Mouse (Mus musculus): ENCODE measurements around the gene Fhl2.

Fhl2 gene

DNA sequence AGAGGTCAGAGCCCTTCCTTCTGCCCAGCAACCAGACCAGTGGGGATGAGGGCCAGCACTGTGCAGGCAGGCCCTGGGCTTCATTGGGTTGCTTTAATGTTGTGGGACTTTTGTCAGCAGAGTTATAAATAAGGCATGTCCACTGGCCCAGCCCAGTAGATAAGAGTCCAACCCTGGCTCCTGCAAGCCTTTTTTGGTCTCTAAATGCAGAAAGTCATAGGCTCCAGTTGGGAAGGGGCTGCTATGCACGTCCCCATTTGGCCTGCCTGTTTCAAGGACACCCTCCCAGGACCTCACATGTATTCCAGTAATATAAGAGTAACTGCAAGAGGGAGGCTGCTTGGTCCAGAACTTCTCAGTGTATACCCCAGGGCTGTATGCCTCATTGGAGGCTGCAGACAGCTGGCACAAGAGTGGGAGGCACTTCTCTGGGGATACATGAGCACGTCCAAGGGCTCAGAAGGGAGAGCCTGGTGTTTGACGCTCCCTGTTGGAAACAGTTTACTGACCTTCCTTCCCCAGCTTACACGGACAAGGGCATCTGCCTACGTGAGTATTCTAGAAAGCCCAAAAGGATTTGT, at the start of gene Fhl2:
Gene Fhl2, minus strand, starts transcription at position 324 of the 581 bp plus-strand sequence.
- DNase-seq (ENCODE audit: low read depth, low spot score) = no peak

GRCm38 (mm10) chr1:43245014-43245413, 48.2 kb upstream of the Fhl2 start:
- no peak for DNase-seq (ENCODE audit: low read depth, low spot score)

DNA sequence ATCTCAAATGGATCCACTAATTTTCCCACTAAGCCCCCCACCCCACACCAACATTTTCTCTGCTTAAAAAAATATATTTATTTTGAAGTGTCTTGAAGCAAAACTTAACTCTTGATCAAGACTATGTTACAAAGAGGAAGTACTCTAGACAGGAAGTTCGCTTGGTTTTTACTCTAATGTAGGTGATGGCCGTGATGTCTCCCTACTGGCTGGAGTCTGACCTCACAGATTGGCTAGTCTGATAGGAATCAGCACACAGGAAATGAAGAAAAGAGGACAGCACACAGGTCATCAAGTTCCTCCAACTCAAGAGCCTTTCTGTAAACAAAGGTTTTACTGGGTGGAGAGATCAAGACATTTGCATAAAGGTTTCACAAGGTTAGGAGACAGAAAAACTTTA, 44.4 kb upstream of the Fhl2 start:
- DNase-seq (ENCODE audit: low read depth, low spot score) = no peak

DNA sequence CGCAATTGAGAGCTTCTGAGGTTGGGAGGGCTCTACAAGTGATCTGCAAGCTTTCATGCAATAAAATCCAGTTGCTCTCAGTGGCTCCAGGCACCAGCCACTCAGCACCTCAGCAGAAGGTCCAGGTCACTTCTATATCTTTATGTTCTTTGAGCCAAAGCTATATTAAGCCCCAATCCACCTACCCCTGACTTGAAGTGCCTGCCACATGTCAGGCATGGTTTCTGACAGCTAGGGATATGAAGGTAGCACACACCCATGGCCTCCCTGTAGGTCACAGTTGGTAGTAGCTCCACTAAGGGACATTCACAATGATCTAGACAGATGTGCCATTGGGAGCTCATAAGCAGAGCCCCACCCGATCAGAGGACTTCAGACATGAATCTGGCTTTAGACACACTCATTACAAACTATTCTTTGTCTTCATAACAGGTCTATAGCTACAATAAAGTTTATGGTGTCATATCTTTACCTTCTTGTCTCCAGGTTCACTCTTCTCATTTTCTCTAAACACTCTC, 43.1 kb upstream of the Fhl2 start:
- no peak for DNase-seq (ENCODE audit: low read depth, low spot score)

DNA sequence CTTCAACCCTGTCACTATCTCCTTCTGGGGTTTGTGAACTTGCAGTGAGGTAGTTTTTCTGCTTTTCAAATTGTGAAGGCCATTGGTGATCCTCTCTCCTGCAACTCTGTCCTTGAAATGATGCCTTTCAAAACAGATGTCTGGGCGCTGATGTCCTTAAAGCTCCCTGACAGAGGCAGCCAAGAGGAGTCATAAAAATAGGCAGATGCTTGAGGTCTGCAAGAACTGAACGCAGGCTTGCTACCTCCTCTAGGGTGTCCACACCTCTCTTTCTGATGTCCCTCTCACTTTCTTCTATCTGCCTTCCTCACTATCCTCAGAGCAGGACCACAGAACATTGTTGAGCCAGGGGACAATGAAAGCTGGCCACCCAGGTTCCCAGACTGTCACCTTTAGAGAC, 41.7 kb upstream of the Fhl2 start:
- no peak for DNase-seq (ENCODE audit: low read depth, low spot score)

DNA sequence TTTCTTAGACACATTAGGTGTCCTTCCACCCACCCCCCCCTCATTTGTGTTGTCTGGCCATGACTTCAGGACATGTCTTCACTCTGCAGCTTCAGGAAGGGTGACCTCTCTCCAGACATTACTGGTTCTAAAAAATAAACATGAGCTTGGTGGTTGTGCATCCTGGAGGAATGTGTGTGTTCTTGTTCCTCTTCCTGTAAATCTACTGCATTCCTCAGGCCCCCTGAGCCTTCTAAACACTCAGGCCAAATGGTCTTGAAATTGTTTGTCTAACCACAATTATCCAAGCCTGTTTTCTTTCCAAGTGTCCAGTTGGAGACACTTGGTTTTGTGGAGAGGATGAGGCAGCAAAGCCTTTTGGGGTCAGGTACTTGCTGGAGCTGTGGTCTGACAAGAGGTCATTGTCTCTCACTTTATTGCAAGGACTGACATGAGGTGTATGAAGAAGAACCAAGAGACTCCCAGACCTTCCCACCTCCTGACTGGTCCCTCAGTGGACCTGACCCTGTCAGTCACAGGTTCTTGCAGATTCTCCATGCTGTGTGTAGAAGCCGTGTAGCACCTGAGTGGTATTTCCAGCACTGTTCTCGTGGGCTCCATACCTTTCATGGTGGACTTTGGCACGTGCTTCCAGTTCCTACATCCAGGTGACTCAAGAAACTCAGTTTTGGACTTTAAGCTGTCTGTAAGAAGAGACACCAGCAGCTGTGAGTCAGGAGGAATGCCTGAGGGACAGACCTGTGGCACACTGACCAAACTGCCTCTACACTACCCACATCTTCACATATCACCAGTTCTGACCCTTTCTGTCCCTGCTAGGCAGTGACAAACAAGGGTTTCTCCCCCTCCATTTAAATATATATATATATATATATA, 40.8 kb upstream of the Fhl2 start:
- no peak for DNase-seq (ENCODE audit: low read depth, low spot score)

GRCm38 (mm10) chr1:43225531-43226151, 28.9 kb upstream of the Fhl2 start:
- DNase-seq (ENCODE audit: low read depth, low spot score) = peak; percentile 25

- DNase-seq (ENCODE audit: low read depth, low spot score) = no peak
Observed at GRCm38 (mm10) chr1:43224943-43225342, 28.2 kb upstream of the Fhl2 start.

GRCm38 (mm10) chr1:43224171-43224570, 27.4 kb upstream of the Fhl2 start:
- no peak for DNase-seq (ENCODE audit: low read depth, low spot score)

DNA sequence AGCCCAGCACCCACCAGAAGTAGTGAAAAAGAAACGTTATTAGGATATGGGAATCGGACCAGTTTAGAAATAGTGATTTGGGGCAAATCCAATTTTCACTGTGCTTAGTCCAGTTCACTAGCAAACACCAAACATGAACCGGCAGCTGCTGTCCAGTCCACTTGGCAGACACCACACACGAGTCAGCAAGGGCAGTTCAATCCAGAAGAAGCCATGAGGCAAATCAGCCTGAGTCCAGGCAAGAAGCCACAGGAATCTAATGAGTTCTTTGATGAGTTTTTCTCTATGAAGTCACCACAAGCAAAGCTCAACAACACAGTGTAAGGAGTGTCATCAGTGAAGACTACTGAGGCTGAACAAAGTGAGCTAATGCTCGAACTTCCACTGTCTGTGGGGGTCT, 26.3 kb upstream of the Fhl2 start:
- DNase-seq (ENCODE audit: low read depth, low spot score) = no peak

DNA sequence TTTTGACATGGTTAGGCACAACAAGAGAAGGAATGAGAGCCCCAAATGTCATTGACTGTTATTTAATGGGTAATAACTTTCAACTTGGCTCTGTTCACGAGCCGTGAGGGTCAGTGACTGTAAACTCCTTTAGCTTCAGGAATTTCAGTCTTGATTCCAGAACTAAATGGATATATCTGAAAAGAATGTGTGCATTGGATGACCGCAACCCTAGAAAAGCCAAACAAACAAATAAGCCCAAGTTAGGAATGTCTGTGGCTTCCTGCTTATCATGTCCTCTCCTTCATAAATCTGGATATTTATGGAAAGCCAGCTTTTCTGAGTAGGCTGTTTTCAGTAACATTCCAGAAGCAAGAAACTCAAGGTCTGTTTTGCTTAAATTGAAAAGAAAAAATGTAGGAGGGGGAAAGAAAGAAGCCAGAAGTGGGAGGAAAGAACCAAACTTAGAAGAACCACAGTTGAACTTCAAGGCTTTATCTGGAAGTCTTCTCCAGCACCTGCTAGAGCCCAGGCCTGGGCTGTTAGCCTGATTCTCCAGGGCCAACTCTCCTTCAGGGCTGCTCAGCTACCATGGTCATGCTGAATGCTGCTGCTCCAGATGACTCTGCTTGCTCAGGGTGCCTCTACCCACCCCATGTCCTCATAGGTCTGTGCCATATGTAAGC, 21.4 kb upstream of the Fhl2 start:
- no peak for DNase-seq (ENCODE audit: low read depth, low spot score)

DNA sequence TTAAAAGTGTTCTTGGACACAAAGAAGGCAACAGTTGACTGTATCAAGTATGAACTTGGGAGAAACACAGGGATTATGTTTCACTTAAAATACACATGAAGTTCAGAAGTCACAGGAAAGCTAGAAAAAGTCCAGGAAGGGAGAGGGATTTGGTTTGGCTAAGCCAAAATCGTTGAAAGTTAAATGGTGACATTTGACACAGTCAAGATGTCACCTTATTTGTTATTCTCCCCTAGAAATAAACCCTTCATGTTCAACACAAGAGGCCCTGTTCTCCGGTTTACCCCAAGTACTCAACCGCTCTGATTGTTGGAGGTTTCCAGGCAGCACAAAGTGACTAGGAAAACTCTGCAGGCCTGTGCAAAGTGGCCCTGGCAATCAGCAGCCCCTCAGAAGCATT, 18.8 kb upstream of the Fhl2 start:
- no peak for DNase-seq (ENCODE audit: low read depth, low spot score)

DNA sequence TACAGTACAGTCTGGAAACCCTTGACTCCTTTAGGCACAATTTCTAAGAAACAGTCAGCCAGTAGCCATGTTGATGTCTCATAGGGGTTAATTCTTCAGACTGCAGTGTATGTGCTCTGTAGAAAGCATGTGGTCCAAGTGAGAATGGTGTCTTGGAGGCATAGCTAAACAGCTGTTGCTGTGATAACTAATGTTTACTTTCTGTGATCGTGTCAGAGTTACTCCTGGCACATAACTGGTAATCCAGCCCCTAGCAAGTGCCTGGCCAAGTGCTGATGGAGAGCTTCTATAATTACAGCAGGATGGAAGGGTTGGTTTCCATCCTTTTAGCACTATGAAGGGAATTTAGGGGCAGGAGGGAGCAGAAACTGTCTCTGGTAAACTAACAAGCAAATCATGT, 14.5 kb upstream of the Fhl2 start:
- no peak for DNase-seq (ENCODE audit: low read depth, low spot score)

DNA sequence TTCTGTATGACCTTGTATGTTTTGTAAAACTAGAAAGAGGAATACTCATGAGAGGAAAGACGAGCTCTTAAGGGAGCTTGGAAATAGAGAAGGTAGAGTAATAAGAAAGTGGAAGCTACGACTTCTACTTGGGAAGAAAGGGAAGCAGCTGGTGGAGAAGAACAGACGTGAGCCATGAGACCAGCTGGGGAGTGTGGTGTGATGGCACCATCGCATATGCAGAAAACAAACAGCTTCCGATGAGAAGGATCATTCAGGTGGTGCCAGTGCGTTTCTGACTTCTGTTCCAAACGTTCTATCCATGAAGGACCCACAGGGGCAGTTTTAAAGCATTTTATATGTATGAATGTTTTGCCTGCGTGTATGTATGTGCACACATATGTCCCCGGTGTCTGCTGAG, 13.5 kb upstream of the Fhl2 start:
- DNase-seq (ENCODE audit: low read depth, low spot score) = no peak

DNA sequence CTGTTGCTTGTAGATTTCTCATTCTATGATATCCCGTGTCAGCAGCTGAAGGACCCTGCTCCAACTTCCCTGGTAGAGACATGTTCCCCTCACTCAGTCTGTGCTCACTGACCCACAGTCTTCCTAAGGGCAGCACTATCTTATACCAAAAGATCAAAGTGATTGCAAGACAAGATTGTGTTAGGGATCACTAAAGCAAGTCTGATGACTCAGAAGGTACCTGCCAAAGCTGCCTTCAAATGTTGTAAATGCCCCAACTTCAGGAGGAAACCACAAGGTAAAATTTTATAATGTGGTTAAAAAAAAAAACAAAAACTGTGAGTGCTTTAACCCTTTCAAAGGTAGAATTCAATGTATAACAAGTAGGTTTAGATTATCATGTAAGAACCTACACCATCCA, 10.4 kb upstream of the Fhl2 start:
- DNase-seq (ENCODE audit: low read depth, low spot score) = no peak

DNA sequence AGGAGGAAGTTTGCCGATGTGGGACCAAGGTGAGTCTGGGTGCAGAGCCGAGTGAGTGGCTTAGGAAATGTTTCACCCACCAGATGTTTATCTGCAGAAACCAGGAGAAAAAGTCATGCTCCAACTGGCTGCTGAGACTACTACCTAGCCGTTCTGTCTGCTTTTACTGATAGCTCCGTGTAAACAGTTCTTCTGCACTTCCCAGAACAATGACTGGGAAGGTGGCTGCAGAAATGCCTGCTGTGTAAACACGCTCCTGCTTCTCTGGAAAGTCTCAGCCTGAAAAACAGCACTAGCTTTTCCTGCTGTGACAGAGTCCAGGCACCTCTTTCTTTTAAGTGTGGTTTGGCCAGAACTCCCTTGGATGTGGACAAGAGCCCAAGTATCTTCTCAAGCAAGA, 6.5 kb upstream of the Fhl2 start:
- DNase-seq (ENCODE audit: low read depth, low spot score) = no peak

- DNase-seq (ENCODE audit: low read depth, low spot score) = no peak
Observed at GRCm38 (mm10) chr1:43202226-43202625, 5.4 kb upstream of the Fhl2 start.

DNA sequence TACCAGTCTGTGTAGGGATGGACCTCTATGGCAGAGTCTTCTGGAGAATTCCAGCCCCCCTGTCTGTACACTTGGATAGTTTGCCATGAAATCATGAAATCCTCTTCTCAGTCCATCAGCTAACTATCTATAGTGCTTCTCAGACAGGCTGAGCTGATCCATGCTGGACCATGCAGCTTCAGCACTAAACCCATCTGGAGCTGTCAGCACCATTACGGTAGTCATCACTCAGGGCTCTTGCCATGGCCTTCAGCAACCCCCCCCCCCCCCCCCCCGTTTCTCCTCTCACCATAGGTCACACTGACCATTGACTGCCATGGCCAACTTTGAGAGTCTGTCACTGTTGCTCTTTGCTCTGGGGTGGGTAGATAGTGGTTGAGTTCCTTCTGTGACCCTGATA, 5.0 kb upstream of the Fhl2 start:
- no peak for DNase-seq (ENCODE audit: low read depth, low spot score)

- no peak for DNase-seq (ENCODE audit: low read depth, low spot score)
Observed at GRCm38 (mm10) chr1:43199867-43200240, 3.1 kb upstream of the Fhl2 start.

- no peak for DNase-seq (ENCODE audit: low read depth, low spot score)
Observed at GRCm38 (mm10) chr1:43199210-43199866, 2.6 kb upstream of the Fhl2 start.

GRCm38 (mm10) chr1:43196059-43196458, 725 bp downstream of the Fhl2 start:
- no peak for DNase-seq (ENCODE audit: low read depth, low spot score)

GRCm38 (mm10) chr1:43193423-43193822, 3.4 kb downstream of the Fhl2 start:
- no peak for DNase-seq (ENCODE audit: low read depth, low spot score)

Measured in R1 (cell line).